Mouse (Mus musculus) lung, adult 18-20 months (tissue): ENCODE results near the gene Sorbs2.

ENCODE experiments used
- DNase-seq, 2 experiments: peaks; one replicate each; pipeline ENCODE4 v3.0.0; 2022; ENCODE audit warnings: mixed read lengths in 2 of 2

The Sorbs2 gene

DNA sequence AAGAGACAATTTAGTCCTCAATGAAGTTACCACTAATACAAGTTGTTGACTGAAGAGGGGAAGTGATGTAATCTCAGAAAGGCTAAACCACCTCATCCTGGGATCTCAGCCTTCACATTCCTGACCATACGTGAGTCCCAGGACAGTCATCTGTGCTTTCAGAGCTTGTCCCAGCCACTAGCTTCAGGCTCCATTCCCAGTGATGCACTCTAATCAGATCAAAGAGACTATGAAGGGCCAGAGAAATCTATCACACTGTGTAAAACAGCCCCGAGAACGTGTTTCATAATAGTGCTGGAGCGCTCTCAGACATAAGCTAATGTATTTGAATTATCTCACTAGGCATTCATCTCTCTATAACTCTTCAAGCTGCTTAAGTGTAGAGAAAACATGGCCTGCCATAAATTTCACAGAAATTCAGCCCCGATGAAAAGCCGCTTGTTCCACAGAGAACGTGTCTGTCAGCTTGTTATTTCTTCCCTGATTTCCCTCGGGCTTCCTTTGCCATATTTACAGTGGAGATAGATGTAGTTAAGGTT lies 175.3 kb downstream of the Sorbs2 start:
- no peak for DNase-seq

DNA sequence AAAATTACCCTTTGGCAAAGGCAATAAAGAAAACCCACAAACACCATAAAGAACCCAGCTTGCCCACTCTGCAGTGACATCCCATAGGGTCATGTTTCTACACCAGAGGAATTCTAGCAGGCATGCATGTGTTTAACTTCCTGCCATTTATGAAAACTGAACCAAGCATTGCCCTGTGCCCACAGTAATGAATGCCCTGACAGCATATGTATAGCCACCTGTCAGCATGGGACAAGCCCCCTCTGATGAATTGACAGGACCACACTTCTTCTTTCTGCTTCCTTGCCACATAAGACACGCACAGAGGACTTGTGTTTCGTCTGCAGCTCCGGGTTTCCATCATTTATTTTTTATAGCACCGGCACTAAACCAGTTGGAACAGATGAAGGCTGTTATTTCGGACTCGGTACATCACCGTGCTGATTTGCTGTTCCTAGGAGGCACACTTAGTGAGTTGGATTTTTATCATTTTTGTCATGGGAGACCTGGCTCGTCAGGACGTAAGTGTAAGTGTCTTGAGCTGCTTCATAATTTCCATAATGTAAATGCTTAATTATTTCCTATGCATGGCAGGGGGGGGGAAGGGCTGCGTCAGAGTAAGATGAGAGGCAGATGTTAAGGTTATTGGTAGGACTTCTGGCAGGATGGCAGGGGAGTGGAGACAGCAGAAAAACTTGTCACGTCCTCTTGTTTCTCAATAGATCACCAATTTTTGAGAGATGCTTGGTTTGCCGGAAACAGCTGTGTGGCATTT lies 180.5 kb downstream of the Sorbs2 start:
- DNase-seq: no peak

DNA sequence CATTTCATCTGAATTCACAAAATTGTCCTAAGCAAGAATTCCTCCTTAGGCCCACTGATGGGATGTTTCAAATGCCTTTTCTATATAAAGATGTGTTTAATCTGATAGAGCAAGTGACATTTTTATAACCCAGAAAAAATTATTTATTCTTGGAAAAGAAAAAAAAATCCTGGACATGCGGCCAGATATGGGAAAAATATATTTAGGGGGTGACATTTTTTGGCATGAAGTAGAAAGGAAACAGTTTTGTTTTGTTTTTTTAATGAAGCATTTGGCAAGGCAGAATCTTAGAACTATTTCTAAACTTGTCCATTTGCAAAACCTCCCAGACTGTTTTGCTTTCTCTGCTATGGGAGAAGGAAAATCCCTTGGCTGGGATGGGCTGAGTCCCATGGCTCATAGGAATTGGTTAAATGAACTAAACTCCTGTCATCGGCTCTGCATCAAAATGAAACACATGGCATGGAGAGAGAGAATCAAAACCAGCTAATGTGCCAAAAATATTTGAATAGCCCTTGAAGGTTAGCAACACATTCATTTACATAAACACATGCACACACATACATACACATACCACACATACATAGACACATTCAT lies 182.1 kb downstream of the Sorbs2 start:
- no peak for DNase-seq

- DNase-seq: no peak
Observed at GRCm38 (mm10) chr8:45700100-45700499, 192.5 kb downstream of the Sorbs2 start.

- no peak for DNase-seq
Observed at GRCm38 (mm10) chr8:45703700-45704101, 196.1 kb downstream of the Sorbs2 start.

DNA sequence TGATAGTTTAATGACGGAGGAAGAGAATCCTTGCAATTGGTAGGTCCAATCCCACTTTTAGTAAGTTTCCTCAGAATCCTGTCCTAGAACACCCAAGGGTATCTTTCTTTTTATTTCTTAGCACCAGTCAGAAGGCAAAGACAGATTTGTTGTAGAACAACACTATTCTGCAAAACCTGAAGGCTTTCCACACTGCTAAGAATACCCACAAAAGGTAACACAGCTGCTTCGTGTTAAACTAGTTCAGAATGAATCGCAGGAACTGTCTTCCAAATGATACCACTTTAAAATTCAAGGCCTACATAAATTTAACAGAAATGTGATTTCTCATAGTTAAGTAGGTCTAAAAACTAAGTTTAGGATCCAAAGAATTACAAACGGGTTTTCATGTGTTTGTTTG lies 201.5 kb downstream of the Sorbs2 start:
- DNase-seq: no peak

GRCm38 (mm10) chr8:45709734-45710133 lies 202.1 kb downstream of the Sorbs2 start:
- no peak for DNase-seq

GRCm38 (mm10) chr8:45712610-45713009 lies 205.0 kb downstream of the Sorbs2 start:
- no peak for DNase-seq

GRCm38 (mm10) chr8:45714806-45715205 lies 207.2 kb downstream of the Sorbs2 start:
- no peak for DNase-seq

DNA sequence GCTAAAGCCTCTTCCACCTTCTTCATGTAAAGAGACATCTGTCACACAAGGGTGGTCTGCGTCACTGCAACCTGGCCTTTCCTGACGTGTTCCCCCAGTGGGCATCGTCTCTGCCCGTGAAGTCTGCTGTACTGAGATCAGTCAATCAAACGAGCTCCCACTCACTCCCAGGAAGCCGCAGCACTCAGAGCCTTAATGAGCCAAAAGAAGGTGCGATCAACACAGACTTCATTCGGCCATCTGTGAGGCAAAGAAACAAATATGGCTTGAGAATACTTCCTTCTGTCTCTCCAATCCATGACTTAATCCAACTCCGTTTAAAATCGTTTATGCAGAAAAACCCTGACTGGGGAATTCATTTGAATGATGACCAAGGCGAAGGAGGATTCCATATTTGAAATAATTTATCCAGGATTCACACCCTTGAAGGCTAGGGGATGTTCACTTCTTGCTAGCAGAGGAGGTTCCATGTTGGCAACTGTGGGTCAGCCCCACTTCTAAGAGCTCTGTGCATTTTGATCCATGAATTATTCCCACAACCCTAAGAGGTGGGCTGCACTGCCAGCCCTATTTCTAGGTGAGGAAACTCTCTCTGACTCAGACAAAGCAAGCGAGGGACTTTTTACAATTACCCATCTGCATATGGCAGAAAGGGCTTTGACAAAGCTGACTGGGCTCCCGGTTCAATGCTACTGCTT lies 207.9 kb downstream of the Sorbs2 start:
- DNase-seq: no peak

- DNase-seq: no peak
Observed at GRCm38 (mm10) chr8:45719776-45720175, 212.2 kb downstream of the Sorbs2 start.

GRCm38 (mm10) chr8:45724204-45724603 lies 216.6 kb downstream of the Sorbs2 start:
- DNase-seq: peak in 1 of 2 experiments; percentile 9

DNA sequence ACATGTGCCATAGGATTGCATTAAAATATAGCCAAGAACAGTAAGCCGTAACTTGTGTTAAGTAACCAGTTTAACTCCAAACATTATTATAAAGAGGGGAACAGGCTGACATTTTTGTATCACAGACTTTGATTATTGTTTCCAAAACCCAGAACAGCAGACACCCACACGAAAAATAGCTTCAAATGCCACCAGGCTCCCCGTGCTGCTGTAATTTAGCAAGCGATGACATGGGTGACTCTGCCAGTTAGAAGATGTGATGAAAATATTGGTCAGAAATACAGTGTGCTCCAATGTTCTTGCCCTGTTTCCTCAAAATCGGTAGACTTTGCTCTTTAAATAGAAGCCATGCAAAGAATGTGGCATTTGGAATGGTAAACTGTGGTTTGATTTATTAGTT lies 217.7 kb downstream of the Sorbs2 start:
- no peak for DNase-seq

DNA sequence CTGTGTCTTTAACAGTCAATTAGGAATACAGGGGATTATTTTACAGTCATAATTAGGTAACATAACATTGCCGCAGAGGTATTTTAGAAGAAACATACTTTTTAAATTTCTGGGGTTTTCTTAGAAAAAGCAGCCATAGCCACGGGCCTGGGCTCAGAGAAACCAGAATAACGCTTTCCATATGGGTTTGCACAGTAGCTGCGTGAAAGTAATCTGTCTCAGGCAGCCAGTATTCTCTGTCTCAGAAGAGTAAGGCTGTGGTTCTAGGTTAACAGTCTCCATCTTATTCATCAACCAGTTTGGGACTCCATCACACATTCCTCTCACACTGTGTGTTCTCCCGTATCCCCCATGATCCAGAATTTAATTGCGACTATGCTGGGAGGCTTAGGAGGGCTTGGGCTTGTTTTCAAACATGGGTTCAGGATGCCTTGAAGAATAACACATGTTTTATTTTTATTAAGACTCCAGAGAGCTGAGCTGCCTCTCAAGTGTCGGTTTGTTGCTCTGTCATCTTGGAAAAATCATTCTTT lies 222.3 kb downstream of the Sorbs2 start:
- no peak for DNase-seq

- DNase-seq: no peak
Observed at GRCm38 (mm10) chr8:45730795-45731194, 223.2 kb downstream of the Sorbs2 start.

DNA sequence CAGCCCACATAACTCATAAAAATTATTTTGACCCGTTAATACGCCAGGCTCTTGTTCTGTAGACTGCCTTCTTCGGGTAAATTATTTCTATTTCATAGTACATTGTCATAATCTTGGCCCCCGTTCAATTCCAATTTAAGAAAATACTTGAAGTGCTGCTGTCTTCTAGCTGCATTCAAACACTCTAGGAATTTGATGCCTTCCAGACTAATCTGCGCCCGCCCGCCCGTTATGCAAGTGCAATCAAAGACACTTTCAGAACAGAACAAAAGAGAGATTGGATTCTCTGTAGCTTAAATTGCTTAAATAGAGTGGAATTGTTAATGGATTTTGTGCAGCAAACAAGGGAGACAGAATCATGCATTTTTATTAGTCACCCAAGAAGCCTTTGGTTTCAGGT lies 226.5 kb downstream of the Sorbs2 start:
- no peak for DNase-seq

DNA sequence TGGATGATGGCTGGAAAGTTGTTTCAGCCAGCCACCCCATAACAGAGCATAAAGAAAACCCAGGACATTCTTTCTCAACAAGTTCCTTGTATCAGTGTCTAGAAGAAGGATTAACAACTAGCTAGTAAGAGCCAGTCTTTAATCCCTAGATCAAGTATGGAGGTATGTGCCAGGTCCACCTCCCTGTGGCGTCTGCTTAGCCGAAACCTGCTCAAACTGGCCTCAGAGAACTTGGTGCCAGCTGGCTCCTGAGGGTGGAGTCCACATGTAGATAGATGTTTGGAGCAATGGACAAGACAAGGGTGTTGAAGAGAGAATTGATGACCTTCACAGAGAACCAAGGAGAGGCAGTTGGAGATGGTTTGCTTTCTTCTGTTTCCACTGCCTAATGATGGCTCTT lies 229.7 kb downstream of the Sorbs2 start:
- no peak for DNase-seq

DNA sequence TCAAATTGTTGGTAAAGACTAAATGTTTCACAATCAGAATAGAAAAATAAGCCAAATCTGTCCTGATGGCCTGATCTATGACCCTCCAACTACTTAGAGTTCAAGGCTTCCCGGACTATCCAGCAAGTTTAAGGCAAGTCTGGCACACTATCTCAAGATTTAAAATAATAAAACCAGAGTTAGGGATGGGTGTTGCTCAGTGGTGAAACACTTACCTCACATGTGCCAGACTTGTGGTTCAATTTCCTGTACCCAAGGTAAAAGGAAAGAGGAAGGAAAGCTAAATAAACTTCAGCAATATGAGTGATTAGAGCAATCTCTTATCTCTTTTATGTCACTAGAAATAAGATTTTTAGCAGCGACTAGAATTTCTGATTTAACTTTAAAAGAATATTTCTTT lies 235.7 kb downstream of the Sorbs2 start:
- no peak for DNase-seq

DNA sequence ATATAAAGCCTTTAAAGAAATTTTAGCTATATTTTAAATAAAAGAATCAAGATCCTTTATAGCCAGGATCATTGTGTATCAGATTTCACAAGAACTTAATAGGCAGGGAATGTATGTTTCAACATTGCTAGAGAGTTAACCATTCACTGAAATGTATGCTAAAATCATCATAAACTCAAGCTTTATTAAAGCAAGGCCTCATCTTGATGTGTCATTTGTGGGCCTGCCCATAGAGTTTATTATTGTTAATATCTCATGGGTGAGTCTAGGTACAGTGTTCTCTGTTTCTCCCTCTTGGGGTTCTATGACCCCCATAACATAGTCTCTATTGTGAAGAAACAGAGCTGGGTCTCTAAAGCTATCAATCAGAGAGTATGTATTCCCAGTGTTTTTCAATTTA lies 236.2 kb downstream of the Sorbs2 start:
- no peak for DNase-seq

DNA sequence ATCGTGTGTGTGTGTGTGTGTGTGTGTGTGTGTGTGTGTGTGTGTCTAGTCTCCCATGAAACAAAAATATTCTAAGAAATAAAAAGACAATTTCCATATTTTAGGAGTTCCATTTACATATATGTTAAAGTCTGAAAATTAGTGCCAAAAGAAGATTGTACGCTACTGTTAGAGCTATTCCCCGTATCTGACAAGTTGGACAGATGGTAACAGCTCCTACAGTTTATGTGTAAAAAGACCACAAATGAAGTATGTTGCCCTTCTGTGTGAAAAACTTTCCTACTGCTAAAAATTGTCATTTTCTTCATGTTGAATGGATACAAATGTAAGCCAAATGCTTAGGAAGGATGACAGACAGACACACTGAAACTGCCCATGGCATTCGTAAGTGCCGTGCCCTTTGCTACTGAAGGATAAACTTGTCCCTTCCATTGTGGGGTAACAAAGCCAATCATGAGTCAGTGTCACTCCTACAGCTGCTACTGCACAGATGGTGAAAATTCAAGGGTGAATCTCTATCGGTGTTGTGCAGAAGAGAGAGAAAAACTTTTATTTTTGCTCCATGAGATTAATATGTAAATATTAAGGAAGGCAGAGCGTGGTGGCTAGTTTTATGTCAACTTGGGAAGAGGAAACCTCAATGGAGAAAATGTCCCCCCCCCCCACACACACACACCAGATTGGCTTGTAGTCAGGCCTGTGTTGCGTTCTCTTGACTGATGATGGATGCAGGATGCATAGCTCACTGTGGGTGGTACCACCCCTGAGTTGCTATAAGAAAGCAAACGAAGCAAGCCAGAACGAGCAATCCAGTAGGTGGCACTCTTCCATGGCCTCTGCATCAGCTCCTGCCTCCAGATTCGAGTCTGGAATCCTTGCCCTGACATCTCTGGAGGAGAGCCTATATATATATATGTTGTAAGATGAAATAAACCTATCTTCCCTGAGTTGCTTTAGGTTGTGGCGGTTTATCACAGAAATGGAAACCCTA lies 244.2 kb downstream of the Sorbs2 start:
- DNase-seq: no peak

- no peak for DNase-seq
Observed at GRCm38 (mm10) chr8:45755482-45755881, 247.9 kb downstream of the Sorbs2 start.

DNA sequence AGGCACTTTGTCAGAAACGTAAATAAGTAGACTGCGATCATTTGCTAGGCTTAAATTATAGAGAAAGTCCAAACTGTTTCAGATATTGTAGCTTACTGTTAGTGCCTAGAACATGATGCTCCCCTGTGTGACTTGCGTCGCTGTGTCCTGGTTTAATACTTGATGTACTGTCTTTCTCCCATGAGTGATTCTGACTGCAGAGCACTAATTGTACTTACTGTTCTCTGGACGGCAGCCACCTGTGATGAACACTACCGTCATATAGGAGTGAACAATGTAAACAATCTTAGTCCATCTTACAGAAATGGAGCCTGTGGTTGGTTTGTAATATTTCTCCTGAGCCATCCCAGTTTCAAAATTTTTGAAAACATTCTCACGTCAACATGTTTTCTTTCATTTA lies 248.4 kb downstream of the Sorbs2 start:
- DNase-seq: no peak
